Mouse (Mus musculus): Measurements from ENCODE around the gene Myo19. TPM values are rescaled to one million over a fixed set of nuclear protein-coding genes. Genes with fewer than 3 reads are reported as not detected.

Gene Myo19
- polyA plus RNA-seq, 1 experiment = 14.6 TPM

GRCm38 (mm10) chr11:84885238-84885637 lies 5.3 kb downstream of the Myo19 start:
- no peak overlapping the region for H3K4me3 ChIP-seq (ENCODE audit: insufficient read depth, low read length)
- no peaks in the 10 kb centered on the region for H3K4me1 ChIP-seq (ENCODE audit: control insufficient read depth, insufficient read depth, low read length)
- H3K27ac ChIP-seq (ENCODE audit: insufficient read depth, low read length) = no peak overlapping the region
- TF ChIP-seq CTCF (IDR thresholded peaks at IDR 0.05; ENCODE audit: extremely low read depth, insufficient read depth, low read length) (no peak), POLR2A (IDR thresholded peaks at IDR 0.05; ENCODE audit: extremely low read depth, insufficient read depth, low read length) (no peak)

GRCm38 (mm10) chr11:84886236-84886635 lies 6.3 kb downstream of the Myo19 start:
- TF ChIP-seq CTCF (IDR thresholded peaks at IDR 0.05; ENCODE audit: extremely low read depth, insufficient read depth, low read length) = no peak
- no peak for TF ChIP-seq POLR2A (IDR thresholded peaks at IDR 0.05; ENCODE audit: extremely low read depth, insufficient read depth, low read length)
- H3K4me1 ChIP-seq (ENCODE audit: control insufficient read depth, insufficient read depth, low read length) = no peaks in the 10 kb centered on the region
- no peak overlapping the region for H3K4me3 ChIP-seq (ENCODE audit: insufficient read depth, low read length)
- H3K27ac ChIP-seq (ENCODE audit: insufficient read depth, low read length) = no peak overlapping the region

GRCm38 (mm10) chr11:84886767-84887511 lies 7.0 kb downstream of the Myo19 start:
- TF ChIP-seq CTCF (IDR thresholded peaks at IDR 0.05; ENCODE audit: extremely low read depth, insufficient read depth, low read length) = no peak
- no peak for TF ChIP-seq POLR2A (IDR thresholded peaks at IDR 0.05; ENCODE audit: extremely low read depth, insufficient read depth, low read length)
- H3K4me1 ChIP-seq (ENCODE audit: control insufficient read depth, insufficient read depth, low read length) = no peaks in the 10 kb centered on the region

GRCm38 (mm10) chr11:84888025-84888424 lies 8.1 kb downstream of the Myo19 start:
- H3K4me1 ChIP-seq (ENCODE audit: control insufficient read depth, insufficient read depth, low read length) = no peaks in the 10 kb centered on the region
- H3K27ac ChIP-seq (ENCODE audit: insufficient read depth, low read length) = no peak overlapping the region
- no peak overlapping the region for H3K4me3 ChIP-seq (ENCODE audit: insufficient read depth, low read length)
- TF ChIP-seq CTCF (IDR thresholded peaks at IDR 0.05; ENCODE audit: extremely low read depth, insufficient read depth, low read length) = no peak
- no peak for TF ChIP-seq POLR2A (IDR thresholded peaks at IDR 0.05; ENCODE audit: extremely low read depth, insufficient read depth, low read length)

More at GRCm38 (mm10) chr11:84886767-84887511, 7.0 kb downstream of the Myo19 start:
- no peak overlapping the region for H3K27ac ChIP-seq (ENCODE audit: insufficient read depth, low read length)
- no peak overlapping the region for H3K4me3 ChIP-seq (ENCODE audit: insufficient read depth, low read length)

DNA sequence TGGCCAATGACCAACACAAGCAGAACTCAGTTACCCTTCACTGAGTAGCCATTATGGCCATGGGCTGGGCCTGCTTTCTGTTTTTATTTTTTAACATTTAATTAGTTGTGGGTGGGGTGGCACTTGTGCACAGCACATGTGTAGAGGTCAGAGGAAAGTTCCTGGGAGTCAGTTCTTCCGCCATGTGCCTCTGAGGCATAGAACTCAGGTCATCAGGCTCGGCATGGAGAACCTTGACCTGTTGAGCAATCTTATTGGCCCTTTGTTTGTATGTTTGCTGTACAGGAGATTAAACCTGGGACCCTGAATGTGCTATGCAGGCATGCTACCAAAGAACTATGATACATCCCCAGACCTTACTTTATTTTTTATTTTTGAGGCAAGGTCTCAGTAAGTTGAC lies 9.5 kb downstream of the Myo19 start:
- no peak for TF ChIP-seq POLR2A (IDR thresholded peaks at IDR 0.05; ENCODE audit: extremely low read depth, insufficient read depth, low read length)
- TF ChIP-seq CTCF (IDR thresholded peaks at IDR 0.05; ENCODE audit: extremely low read depth, insufficient read depth, low read length) = no peak
- Histone ChIP-seq H3K4me1 (ENCODE audit: control insufficient read depth, insufficient read depth, low read length) (no peaks in the 10 kb centered on the region), H3K27ac (ENCODE audit: insufficient read depth, low read length) (no peak overlapping the region), H3K4me3 (ENCODE audit: insufficient read depth, low read length) (no peak overlapping the region)

DNA sequence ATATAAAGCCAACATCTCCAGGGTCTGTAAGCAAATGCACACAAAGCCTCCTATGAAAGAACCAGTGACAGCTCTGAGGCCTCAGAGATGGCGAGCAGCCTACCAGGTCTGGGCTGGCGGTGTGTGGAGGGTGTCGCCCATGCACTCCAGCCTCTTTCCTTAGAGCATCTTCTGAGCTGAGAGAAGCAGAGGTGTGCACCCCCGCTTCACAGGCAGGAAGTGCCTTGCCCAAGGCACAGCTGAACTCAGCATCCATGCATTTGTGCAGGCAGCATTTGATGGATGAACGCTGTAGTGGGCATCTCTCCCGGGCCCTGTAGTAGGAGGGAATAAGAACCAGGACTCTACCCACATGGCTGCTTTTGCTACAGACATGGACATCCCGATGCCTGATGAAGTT lies 11.8 kb downstream of the Myo19 start:
- no peak overlapping the region for H3K4me3 ChIP-seq (ENCODE audit: insufficient read depth, low read length)
- H3K27ac ChIP-seq (ENCODE audit: insufficient read depth, low read length) = no peak overlapping the region
- H3K4me1 ChIP-seq (ENCODE audit: control insufficient read depth, insufficient read depth, low read length) = no peaks in the 10 kb centered on the region
- TF ChIP-seq CTCF (IDR thresholded peaks at IDR 0.05; ENCODE audit: extremely low read depth, insufficient read depth, low read length) = no peak
- no peak for TF ChIP-seq POLR2A (IDR thresholded peaks at IDR 0.05; ENCODE audit: extremely low read depth, insufficient read depth, low read length)

GRCm38 (mm10) chr11:84893113-84893512 lies 13.2 kb downstream of the Myo19 start:
- Histone ChIP-seq H3K27ac (ENCODE audit: insufficient read depth, low read length) (no peak overlapping the region), H3K4me3 (ENCODE audit: insufficient read depth, low read length) (no peak overlapping the region), H3K4me1 (ENCODE audit: control insufficient read depth, insufficient read depth, low read length) (no peaks in the 10 kb centered on the region)
- no peak for TF ChIP-seq POLR2A (IDR thresholded peaks at IDR 0.05; ENCODE audit: extremely low read depth, insufficient read depth, low read length)
- no peak for TF ChIP-seq CTCF (IDR thresholded peaks at IDR 0.05; ENCODE audit: extremely low read depth, insufficient read depth, low read length)

DNA sequence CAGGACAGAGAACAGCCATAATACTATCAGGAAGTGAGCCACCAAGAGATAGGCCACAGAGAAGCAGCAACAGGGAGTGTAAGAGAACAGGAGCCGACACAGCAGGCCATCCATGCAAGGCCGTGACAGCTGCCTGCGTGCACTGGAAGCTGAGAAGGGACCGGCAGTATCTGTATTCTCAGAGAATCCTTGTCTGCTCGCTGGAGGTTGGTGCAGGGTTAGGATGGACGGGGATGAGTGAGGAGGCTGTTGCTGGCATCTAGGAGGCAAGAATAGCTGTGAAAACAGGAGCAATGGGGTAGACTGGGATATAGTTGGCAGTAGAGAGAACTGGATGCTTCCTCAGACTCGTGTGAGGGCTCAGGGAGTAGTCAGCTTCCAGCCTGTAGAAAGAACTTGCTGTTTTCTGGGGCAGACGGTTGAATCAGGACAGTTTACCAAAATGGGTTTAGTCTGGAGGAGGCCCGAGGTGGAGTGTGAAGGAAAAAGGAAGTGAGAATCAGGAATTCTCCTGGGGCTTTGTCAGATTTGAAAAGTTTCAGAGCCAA lies 24.7 kb downstream of the Myo19 start:
- Histone ChIP-seq H3K4me1 (ENCODE audit: control insufficient read depth, insufficient read depth, low read length) (peaks cover 2% of the 10 kb centered on the region), H3K4me3 (ENCODE audit: insufficient read depth, low read length) (no peak overlapping the region), H3K27ac (ENCODE audit: insufficient read depth, low read length) (peak overlapping the region; percentile 71; the same call in 1 of the 2 replicates)
- TF ChIP-seq POLR2A (IDR thresholded peaks at IDR 0.05; ENCODE audit: extremely low read depth, insufficient read depth, low read length) (no peak), CTCF (IDR thresholded peaks at IDR 0.05; ENCODE audit: extremely low read depth, insufficient read depth, low read length) (no peak)

DNA sequence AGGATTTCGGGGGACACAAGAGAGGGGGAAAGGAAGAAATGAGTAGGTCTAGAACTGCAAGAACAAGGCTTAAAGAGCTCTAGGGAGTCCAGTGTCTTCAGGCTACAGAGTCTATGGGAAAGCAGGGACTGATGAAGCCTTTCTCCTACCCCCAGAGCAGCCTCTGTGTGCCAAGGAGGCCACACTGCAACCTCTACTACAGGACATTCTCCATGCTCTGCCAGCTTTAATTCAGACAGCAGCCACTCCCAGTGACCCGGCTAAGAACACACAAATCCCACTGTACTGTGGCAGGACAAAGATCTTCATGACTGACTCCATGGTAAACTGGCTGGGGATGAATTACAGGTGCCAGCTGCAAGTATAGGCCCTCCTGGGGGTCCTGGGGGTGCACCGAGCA lies 27.1 kb downstream of the Myo19 start:
- no peak overlapping the region for H3K27ac ChIP-seq (ENCODE audit: insufficient read depth, low read length)
- TF ChIP-seq CTCF (IDR thresholded peaks at IDR 0.05; ENCODE audit: extremely low read depth, insufficient read depth, low read length) (no peak), POLR2A (IDR thresholded peaks at IDR 0.05; ENCODE audit: extremely low read depth, insufficient read depth, low read length) (no peak)
- H3K4me1 ChIP-seq (ENCODE audit: control insufficient read depth, insufficient read depth, low read length) = peaks cover 2% of the 10 kb centered on the region
- no peak overlapping the region for H3K4me3 ChIP-seq (ENCODE audit: insufficient read depth, low read length)

GRCm38 (mm10) chr11:84908480-84908879 lies 28.5 kb downstream of the Myo19 start:
- Histone ChIP-seq H3K4me3 (ENCODE audit: insufficient read depth, low read length) (no peak overlapping the region), H3K27ac (ENCODE audit: insufficient read depth, low read length) (no peak overlapping the region), H3K4me1 (ENCODE audit: control insufficient read depth, insufficient read depth, low read length) (peaks cover 2% of the 10 kb centered on the region)
- TF ChIP-seq CTCF (IDR thresholded peaks at IDR 0.05; ENCODE audit: extremely low read depth, insufficient read depth, low read length) = no peak
- no peak for TF ChIP-seq POLR2A (IDR thresholded peaks at IDR 0.05; ENCODE audit: extremely low read depth, insufficient read depth, low read length)
